Mouse (Mus musculus): Measurements from ENCODE around the gene Pcnx2. TPM values are rescaled to one million over a fixed set of nuclear protein-coding genes. Genes with fewer than 3 reads are reported as not detected.

The Pcnx2 gene
- polyA plus RNA-seq, 1 experiment from 2014 or later = 0.75 TPM

- H3K9me3 ChIP-seq (replicated peaks) = no peaks in the 10 kb centered on the region
- WGBS = 88% methylated on average over 5 of the region's 5 CpGs
- H3K9ac ChIP-seq = no peak overlapping the region
- H3K36me3 ChIP-seq = no peaks in the 10 kb centered on the region
- ATAC-seq (ENCODE audit: insufficient number of reproducible peaks, low FRiP score, low TSS enrichment, low read depth) = no peak
- H3K4me3 ChIP-seq (replicated peaks) = no peak overlapping the region
- no peak overlapping the region for H3K4me2 ChIP-seq (replicated peaks)
- H3K27ac ChIP-seq (replicated peaks) = no peak overlapping the region
- H3K27me3 ChIP-seq = no peaks in the 10 kb centered on the region
- H3K4me1 ChIP-seq = no peaks in the 10 kb centered on the region
Observed at GRCm38 (mm10) chr8:125778919-125779318, 119.2 kb downstream of the Pcnx2 start.

- no peaks in the 10 kb centered on the region for H3K4me1 ChIP-seq
- no peaks in the 10 kb centered on the region for H3K36me3 ChIP-seq
- H3K4me2 ChIP-seq (replicated peaks) = no peak overlapping the region
- no peak overlapping the region for H3K4me3 ChIP-seq (replicated peaks)
- H3K27me3 ChIP-seq = no peaks in the 10 kb centered on the region
- no peaks in the 10 kb centered on the region for H3K9me3 ChIP-seq (replicated peaks)
- 69% methylated on average over 12 of the region's 12 CpGs for WGBS
- no peak for ATAC-seq (ENCODE audit: insufficient number of reproducible peaks, low FRiP score, low TSS enrichment, low read depth)
- H3K27ac ChIP-seq (replicated peaks) = no peak overlapping the region
- no peak overlapping the region for H3K9ac ChIP-seq
Observed at GRCm38 (mm10) chr8:125777478-125778164, 120.5 kb downstream of the Pcnx2 start.

- ATAC-seq (ENCODE audit: insufficient number of reproducible peaks, low FRiP score, low TSS enrichment, low read depth) = no peak
- H3K4me1 ChIP-seq = no peaks in the 10 kb centered on the region
- no peaks in the 10 kb centered on the region for H3K36me3 ChIP-seq
- no peak overlapping the region for H3K9ac ChIP-seq
- H3K4me2 ChIP-seq (replicated peaks) = no peak overlapping the region
- H3K4me3 ChIP-seq (replicated peaks) = no peak overlapping the region
- H3K9me3 ChIP-seq (replicated peaks) = no peaks in the 10 kb centered on the region
- no peaks in the 10 kb centered on the region for H3K27me3 ChIP-seq
- WGBS = 64% methylated on average over 6 of the region's 6 CpGs
- no peak overlapping the region for H3K27ac ChIP-seq (replicated peaks)
Observed at GRCm38 (mm10) chr8:125776800-125777199, 121.3 kb downstream of the Pcnx2 start.

GRCm38 (mm10) chr8:125776314-125776713 is 121.8 kb downstream of the Pcnx2 start:
- ATAC-seq (ENCODE audit: insufficient number of reproducible peaks, low FRiP score, low TSS enrichment, low read depth) = no peak
- Histone ChIP-seq H3K36me3 (no peaks in the 10 kb centered on the region), H3K9ac (no peak overlapping the region), H3K27ac (replicated peaks) (no peak overlapping the region), H3K4me2 (replicated peaks) (no peak overlapping the region), H3K27me3 (no peaks in the 10 kb centered on the region), H3K4me3 (replicated peaks) (no peak overlapping the region), H3K4me1 (no peaks in the 10 kb centered on the region), H3K9me3 (replicated peaks) (no peaks in the 10 kb centered on the region)
- 87% methylated on average over 3 of the region's 3 CpGs for WGBS

GRCm38 (mm10) chr8:125775031-125775430 is 123.1 kb downstream of the Pcnx2 start:
- 53% methylated on average over 3 of the region's 3 CpGs for WGBS
- H3K27me3 ChIP-seq = no peaks in the 10 kb centered on the region
- no peaks in the 10 kb centered on the region for H3K36me3 ChIP-seq
- H3K4me2 ChIP-seq (replicated peaks) = no peak overlapping the region
- no peak overlapping the region for H3K27ac ChIP-seq (replicated peaks)
- H3K9me3 ChIP-seq (replicated peaks) = no peaks in the 10 kb centered on the region
- no peak overlapping the region for H3K4me3 ChIP-seq (replicated peaks)
- H3K4me1 ChIP-seq = no peaks in the 10 kb centered on the region
- no peak overlapping the region for H3K9ac ChIP-seq
- ATAC-seq (ENCODE audit: insufficient number of reproducible peaks, low FRiP score, low TSS enrichment, low read depth) = no peak

- H3K9me3 ChIP-seq (replicated peaks) = no peaks in the 10 kb centered on the region
- H3K4me3 ChIP-seq (replicated peaks) = no peak overlapping the region
- 51% methylated on average over 7 of the region's 7 CpGs for WGBS
- H3K9ac ChIP-seq = no peak overlapping the region
- H3K36me3 ChIP-seq = no peaks in the 10 kb centered on the region
- H3K4me2 ChIP-seq (replicated peaks) = no peak overlapping the region
- no peaks in the 10 kb centered on the region for H3K4me1 ChIP-seq
- ATAC-seq (ENCODE audit: insufficient number of reproducible peaks, low FRiP score, low TSS enrichment, low read depth) = no peak
- no peaks in the 10 kb centered on the region for H3K27me3 ChIP-seq
- H3K27ac ChIP-seq (replicated peaks) = no peak overlapping the region
Observed at GRCm38 (mm10) chr8:125773281-125773803, 124.8 kb downstream of the Pcnx2 start.

GRCm38 (mm10) chr8:125772300-125772699 is 125.8 kb downstream of the Pcnx2 start:
- no peak overlapping the region for H3K27ac ChIP-seq (replicated peaks)
- H3K4me2 ChIP-seq (replicated peaks) = no peak overlapping the region
- H3K9me3 ChIP-seq (replicated peaks) = no peaks in the 10 kb centered on the region
- ATAC-seq (ENCODE audit: insufficient number of reproducible peaks, low FRiP score, low TSS enrichment, low read depth) = no peak
- no peak overlapping the region for H3K9ac ChIP-seq
- WGBS = 52% methylated on average over 2 of the region's 2 CpGs
- no peaks in the 10 kb centered on the region for H3K4me1 ChIP-seq
- no peaks in the 10 kb centered on the region for H3K27me3 ChIP-seq
- H3K36me3 ChIP-seq = no peaks in the 10 kb centered on the region
- H3K4me3 ChIP-seq (replicated peaks) = no peak overlapping the region

- Histone ChIP-seq H3K27me3 (no peaks in the 10 kb centered on the region), H3K9me3 (replicated peaks) (no peaks in the 10 kb centered on the region), H3K4me3 (replicated peaks) (no peak overlapping the region), H3K9ac (no peak overlapping the region), H3K27ac (replicated peaks) (no peak overlapping the region), H3K4me2 (replicated peaks) (no peak overlapping the region), H3K36me3 (no peaks in the 10 kb centered on the region), H3K4me1 (no peaks in the 10 kb centered on the region)
- peak; percentile 41; the same call in 1 of the 2 replicates for ATAC-seq (ENCODE audit: insufficient number of reproducible peaks, low FRiP score, low TSS enrichment, low read depth)
- WGBS = 74% methylated on average over 10 of the region's 10 CpGs
Observed at GRCm38 (mm10) chr8:125768079-125768478, 130.0 kb downstream of the Pcnx2 start.

- H3K27ac ChIP-seq (replicated peaks) = no peak overlapping the region
- H3K27me3 ChIP-seq = no peaks in the 10 kb centered on the region
- no peaks in the 10 kb centered on the region for H3K4me1 ChIP-seq
- WGBS = 93% methylated on average over 16 of the region's 16 CpGs
- H3K4me2 ChIP-seq (replicated peaks) = no peak overlapping the region
- H3K4me3 ChIP-seq (replicated peaks) = no peak overlapping the region
- ATAC-seq (ENCODE audit: insufficient number of reproducible peaks, low FRiP score, low TSS enrichment, low read depth) = no peak
- H3K36me3 ChIP-seq = no peaks in the 10 kb centered on the region
- H3K9me3 ChIP-seq (replicated peaks) = no peaks in the 10 kb centered on the region
- H3K9ac ChIP-seq = no peak overlapping the region
Observed at GRCm38 (mm10) chr8:125763066-125763786, 134.9 kb downstream of the Pcnx2 start.

- no peak overlapping the region for H3K4me3 ChIP-seq (replicated peaks)
- no peak overlapping the region for H3K9ac ChIP-seq
- H3K27me3 ChIP-seq = no peaks in the 10 kb centered on the region
- ATAC-seq (ENCODE audit: insufficient number of reproducible peaks, low FRiP score, low TSS enrichment, low read depth) = no peak
- H3K27ac ChIP-seq (replicated peaks) = no peak overlapping the region
- WGBS = 52% methylated on average over 10 of the region's 10 CpGs
- H3K4me2 ChIP-seq (replicated peaks) = no peak overlapping the region
- no peaks in the 10 kb centered on the region for H3K9me3 ChIP-seq (replicated peaks)
- peaks cover 10% of the 10 kb centered on the region; the same call in 1 of the 2 replicates for H3K4me1 ChIP-seq
- H3K36me3 ChIP-seq = no peaks in the 10 kb centered on the region
Observed at GRCm38 (mm10) chr8:125759022-125759421, 139.1 kb downstream of the Pcnx2 start.

GRCm38 (mm10) chr8:125757106-125757496 is 141.0 kb downstream of the Pcnx2 start:
- Histone ChIP-seq H3K36me3 (no peaks in the 10 kb centered on the region), H3K9ac (no peak overlapping the region), H3K9me3 (replicated peaks) (no peaks in the 10 kb centered on the region), H3K27me3 (no peaks in the 10 kb centered on the region), H3K27ac (replicated peaks) (no peak overlapping the region), H3K4me2 (replicated peaks) (no peak overlapping the region), H3K4me3 (replicated peaks) (no peak overlapping the region), H3K4me1 (peaks cover 10% of the 10 kb centered on the region; the same call in 1 of the 2 replicates)
- 70% methylated on average over 1 of the region's 1 CpGs for WGBS
- peak; percentile 1; the same call in 1 of the 2 replicates for ATAC-seq (ENCODE audit: insufficient number of reproducible peaks, low FRiP score, low TSS enrichment, low read depth)

Data from embryonic facial prominence, embryonic 15.5 days (tissue).